Mouse (Mus musculus) lung, postnatal 0 days (tissue): ENCODE measurements at regions not wholly inside any gene's neighbourhood (a gene's known extent, or its start where the extent isn't known, plus 50 kb on each side); places are given as distances from the start of the nearest gene placed in this dataset.

ENCODE experiments used
- CTCF ChIP-seq: IDR thresholded peaks from 2 replicates; pipeline ENCODE4 v1.5.1; 2016; ENCODE audit warnings: antibody characterized with exemption, mild to moderate bottlenecking
- EP300 ChIP-seq: IDR thresholded peaks from 2 replicates; pipeline ENCODE4 v1.6.1; 2016; ENCODE audit warnings: antibody characterized with exemption, mild to moderate bottlenecking, control low read depth

GRCm38 (mm10) chr4:142501177-142501576, 262.0 kb upstream of the Kazn start:
- TF ChIP-seq EP300 (no peak), CTCF (no peak)
